Mouse (Mus musculus): ENCODE data around the gene Tbc1d23.

DNA sequence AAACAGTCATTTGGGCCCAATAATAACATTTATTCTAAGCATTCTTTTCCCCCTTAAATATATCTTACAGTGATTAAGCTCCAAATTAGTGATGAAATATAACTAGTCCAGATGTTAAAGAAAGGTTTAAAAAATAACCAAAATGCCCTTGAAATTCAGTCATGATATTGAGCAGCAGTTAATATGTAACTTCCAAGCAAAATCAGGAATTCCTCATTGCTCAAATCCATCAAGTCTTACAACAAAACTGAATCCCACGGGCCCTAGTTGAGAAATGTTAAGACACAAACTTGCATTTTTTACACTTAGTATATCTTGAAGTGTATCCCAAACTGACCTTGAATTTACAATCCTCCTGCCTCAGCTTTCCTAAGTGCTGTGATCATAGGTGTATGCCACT is 67.6 kb downstream of the Tbc1d23 start:
- TF ChIP-seq CTCF (IDR thresholded peaks at IDR 0.05; ENCODE audit: low read depth, low read length): no peak
- no peak for TF ChIP-seq POLR2A (IDR thresholded peaks at IDR 0.05; ENCODE audit: borderline replicate concordance, low read depth, low read length)
